Mouse (Mus musculus): Measurements from ENCODE around the gene Alcam.
A peak's percentile ranks its signal among the peaks of the same experiment; 100 is the strongest.

Gene Alcam

DNA sequence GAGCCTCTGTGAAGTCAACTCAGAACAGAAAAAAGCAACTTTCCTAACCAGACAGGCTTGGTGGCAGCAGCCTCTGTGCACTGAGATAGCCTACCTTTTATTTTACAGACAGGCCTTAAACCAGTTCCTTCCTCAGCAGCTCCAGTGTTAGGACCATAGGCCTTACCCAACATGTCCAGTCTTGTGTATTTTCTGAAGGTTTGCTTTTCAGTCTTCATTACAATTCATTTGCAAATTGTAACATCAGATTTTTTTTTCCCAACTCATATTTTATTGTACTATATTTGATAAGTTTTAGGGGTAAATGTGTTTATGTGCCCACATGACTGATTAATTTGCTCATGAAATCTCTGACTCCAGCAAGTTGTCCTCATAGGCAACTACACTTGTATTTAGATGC lies 14.3 kb downstream of the Alcam start:
- no peak for DNase-seq

DNA sequence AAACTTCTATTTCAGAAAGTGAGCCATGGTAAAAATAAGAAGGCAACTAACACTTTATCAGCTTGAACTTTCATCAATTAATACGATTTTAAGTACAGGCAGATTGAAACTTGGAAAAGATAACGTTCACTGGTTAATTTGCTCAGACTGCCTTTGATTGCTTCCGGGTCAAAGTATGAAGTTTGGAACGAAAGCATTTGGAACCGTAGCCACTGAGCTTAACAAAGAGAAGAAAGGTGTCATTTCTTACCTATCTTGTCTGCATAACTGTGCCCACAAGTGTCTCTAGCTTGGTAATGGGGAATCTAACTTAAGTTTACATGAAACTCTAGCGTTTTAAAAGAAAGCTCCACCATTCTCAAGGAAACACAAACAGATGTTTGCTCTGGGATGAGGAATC lies 14.9 kb downstream of the Alcam start:
- no peak for DNase-seq

DNA sequence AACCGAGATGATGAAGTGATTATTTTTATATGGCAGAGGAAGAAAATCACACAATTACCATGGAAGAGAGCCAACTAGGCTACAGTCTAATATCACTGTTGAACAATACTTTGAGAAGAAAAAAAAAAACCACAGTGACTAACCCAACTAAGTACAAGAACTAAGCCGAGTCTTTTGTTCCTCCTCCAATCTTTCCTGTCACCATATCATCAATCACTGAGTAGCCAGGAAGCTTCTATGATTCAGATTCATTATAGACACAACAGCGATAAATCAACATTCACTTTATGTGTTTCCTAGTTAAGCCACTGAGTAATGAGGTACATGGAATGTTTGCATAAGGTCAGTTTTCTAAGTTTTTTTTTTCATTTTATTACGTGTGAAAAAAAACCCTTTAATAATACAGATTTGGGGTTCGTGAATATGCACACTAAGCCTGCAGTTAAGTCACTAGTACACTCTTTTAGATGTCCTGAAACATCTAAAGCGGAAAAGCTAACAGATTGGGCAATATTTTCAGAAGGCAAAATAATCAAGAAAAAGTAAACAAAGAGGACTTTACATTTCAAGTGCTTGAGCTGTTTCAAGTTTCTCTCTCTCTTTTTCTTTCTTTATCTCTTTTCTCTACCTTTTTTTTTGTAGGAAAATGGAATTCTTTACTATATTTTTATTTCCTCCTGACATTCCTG lies 15.5 kb downstream of the Alcam start:
- DNase-seq: no peak

DNA sequence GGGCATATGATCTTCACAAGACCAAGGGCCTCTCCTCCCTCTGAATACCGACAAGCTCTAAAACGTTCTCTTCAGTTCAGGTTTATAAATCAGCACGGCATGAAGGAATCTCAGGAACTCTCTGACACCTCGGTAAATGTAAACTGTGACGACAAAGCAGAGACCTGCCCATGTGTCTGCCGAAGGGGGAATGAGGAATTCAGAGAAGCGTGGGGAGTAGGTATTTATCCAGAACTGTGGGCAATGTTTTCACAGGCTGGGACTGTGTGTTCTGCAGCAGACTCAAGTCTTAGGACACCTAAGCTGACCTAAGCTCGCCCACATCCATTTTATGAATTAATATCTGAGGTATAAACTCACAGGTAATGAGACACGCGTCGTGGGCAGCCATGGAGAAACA lies 20.7 kb downstream of the Alcam start:
- no peak for DNase-seq

DNA sequence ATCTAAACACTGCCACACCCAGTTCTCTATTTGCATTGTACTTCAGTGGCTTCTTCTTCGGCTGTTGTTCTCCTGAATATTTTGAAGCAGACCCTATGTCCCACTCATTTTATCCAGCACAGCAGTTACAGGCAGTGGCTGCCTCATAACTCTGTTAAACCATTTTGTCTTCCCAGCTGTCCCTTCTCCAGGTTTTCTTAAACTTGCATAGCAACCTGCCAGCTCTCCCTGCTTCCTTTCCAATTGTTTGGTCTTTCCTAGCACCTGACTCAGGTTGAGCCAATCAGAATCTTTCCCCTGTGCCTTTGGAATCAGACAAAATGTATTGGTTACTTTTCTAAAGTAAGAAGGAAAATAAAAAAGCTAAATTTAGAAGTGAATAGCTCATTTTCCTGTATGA lies 21.8 kb downstream of the Alcam start:
- no peak for DNase-seq

DNA sequence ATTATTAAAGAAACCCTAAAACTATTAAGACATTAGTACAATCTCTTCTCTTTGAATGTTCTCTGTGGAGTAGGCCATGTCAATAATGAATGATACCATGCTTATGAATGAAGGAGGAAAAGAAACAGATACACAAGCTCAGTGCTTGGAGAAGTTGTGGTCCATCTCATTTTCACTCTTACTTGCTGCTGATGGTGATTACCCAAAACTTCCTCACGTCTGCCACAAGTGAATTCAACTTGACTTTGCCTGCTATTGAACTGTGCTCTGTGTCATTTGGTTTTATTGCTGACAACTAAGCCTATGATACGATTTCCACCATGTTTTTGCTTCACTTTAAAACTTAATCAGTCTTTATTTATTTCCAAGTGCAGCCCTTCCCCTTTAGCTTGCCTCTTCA lies 22.3 kb downstream of the Alcam start:
- no peak for DNase-seq

DNA sequence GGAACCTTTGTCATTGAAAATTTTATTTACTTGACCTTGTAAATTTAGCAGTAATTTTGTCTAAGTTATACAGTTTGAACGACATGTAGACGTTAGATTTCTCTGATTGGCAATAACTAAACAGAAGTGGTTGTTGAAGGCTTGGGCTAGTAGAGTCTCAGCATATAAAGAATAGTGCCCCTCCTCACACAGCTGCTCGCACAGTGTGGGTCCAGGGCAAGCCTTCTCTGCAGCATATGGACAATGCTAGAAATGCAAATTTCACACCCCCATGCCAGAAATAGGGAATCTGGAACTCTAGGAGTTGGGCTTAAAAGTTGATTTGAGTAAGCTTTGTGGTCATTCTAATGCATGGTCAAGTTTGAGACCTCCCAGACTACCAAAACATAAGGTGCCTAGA lies 23.8 kb downstream of the Alcam start:
- DNase-seq: peak; percentile 27

DNA sequence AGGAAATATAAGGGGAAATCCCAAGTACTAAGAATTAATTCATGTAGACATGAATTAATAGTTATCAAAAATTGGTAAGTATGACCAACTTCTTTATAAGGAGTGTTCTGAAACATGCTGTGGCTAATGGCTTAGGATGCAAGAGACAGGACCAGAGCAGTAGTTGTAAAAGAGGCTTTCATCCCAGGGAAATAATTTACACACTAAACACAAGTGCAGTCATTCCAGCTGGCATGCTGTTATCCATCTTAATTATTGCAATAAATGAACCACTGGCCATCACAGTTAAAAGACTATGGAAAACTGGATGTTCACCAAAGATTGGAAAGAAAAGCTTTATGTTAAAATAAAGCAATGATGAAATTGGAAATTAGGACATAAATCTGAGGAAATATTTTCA lies 24.2 kb downstream of the Alcam start:
- DNase-seq: no peak

DNA sequence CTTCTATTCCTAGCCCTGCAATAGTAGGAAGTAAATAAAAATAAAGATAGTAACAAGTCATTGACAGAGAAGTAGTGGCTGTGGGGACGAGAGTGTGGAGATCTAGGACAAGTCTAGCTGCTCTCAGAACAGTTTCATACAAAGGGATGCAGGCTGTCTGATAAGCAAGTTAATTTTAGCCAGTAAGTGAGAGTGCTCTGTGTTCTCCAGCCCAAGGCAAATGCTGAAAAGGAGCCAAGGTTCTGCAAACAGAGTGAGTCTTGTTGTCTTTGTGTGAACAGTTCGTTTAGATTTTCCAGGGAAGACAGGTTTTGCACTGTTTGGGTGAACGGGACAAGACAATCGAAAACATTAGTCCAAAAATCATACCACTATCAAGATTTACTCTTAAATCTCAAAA lies 25.4 kb downstream of the Alcam start:
- DNase-seq: peak; percentile 93

DNA sequence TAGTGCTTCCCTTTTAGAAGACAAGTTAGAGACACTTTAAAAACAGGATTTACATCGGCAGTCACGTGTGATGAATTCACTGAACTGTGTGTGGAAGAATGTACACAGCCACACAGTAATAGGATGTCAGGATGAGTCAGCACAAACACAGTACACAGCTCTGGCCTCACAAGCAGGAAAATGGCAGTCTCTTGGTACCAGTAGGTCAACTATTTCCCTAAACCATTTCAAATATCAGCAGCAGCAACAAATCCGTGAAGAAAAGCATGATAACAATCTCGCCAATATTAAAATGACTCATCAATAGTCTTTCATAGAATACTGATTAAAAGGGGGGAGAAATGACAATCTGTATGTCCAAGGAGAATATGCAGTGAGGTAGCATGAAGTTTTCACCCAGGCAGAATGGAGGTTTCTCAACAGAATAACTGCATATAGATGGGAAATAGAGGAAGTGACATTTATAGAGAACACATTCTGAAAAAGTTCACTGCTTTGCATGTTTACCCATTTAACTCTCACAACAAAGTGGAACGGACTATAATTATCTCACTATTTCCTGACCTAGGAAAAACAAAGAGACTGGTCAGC lies 35.2 kb downstream of the Alcam start:
- no peak for DNase-seq

DNA sequence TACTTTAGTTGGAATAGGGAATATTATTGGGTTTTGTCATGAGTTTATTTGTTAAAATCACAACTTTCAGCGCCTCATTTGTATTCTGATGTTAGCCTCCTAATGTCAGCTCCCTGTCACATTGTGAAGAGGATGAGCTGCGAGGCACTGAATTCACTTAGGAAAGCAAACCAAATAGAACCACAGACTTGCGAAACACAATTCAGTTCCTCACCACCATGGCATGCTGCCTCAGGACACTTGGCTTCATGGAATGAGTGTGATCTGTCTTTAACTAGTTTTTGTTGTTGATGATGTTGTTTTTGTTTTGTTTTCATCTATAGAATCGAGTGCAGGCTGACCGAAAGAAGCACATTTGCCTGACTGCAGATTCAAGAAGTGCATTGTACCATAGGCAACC lies 35.9 kb downstream of the Alcam start:
- no peak for DNase-seq

DNA sequence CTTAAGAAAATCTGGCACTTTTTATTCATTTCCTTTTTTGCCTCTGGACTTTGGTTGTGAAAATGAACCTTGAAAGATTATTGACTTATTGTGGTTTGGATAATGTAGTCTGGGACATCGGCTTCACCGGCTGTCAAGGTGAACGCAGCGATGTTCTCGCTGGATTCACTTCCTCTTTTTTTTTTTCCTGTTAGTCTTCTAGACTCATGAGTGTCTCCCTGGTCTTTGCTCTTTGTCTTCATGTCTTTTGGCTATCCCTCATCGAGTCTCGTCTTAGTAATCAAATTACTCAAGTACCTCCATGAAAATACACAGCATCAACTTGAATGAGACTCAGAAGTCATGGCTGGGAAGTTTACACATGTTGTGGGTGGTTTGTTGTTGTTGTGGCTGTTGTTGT lies 36.7 kb downstream of the Alcam start:
- DNase-seq: no peak

DNA sequence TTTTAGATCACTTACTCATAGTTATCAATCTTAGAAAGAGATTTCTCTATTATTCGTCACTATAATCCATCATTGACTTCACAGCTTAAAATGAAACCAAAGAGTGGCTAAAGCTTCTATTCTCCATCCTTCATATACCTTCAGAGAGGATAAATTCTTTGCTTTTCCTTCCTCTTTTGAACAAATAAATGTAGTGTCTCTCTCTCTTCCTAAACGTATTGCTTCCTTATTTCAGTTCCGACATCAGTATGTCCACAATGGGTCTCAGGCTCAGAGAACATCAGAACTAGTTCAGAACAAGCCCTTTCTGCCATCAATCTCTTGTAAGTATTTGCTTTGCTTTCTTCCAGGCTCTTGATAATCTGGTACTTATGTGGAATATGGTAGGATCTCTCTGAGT lies 40.2 kb downstream of the Alcam start:
- no peak for DNase-seq

DNA sequence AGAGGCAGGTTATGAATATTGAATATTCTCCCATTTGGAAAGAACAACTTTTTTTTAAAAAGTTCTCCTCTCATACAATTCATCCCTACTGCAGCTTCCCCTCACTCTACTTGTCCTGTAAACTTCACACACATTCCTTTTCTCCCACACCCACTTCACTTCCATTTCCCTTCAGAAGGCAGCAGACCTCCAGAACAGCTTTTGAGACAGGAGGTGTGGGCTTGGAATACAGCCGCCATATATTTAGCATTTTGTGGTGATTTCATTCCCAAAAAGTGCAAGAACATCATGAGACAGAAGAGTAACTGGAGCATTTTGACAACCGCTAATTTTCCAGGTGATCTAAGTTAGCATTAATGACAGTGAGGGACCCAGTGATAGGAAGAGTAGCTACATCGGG lies 47.8 kb downstream of the Alcam start:
- no peak for DNase-seq

DNA sequence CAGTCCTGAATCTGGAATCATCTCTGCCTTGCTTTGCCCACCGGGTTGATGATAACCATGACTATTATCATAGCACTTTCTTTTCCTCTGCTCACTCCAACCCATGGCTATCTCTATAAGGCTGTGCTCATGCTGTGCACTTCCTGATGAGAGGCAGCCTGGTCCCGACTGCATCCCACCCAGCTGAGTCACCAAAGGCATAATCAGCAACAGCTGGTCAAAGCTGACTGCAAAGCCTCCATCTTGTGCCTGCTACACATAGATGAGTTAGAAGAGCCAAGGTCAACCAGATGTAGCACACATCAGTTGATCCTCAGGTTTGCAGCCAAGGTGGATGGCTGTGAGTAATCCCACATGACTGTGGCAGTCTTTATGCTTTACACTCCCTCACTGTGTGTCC lies 48.6 kb downstream of the Alcam start:
- peak; percentile 87 for DNase-seq

DNA sequence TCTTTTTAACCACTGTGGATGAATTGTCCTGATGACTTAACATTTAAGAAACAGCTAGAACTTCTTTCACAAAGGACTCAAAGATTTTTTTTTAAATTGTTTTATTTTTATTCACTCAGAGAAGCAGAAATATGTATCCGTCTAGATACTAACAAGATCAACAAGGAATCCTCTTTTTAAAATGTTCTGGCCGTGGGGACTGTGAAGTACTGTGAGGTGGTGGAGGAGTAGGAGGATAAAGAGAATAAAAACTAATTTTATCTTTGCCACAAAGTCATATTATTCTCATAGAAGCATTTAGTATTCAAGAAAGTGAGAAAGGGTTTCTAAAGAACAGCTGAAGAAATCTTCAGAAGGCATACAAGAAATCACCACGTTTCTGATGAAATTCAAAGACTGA lies 54.8 kb downstream of the Alcam start:
- no peak for DNase-seq

DNA sequence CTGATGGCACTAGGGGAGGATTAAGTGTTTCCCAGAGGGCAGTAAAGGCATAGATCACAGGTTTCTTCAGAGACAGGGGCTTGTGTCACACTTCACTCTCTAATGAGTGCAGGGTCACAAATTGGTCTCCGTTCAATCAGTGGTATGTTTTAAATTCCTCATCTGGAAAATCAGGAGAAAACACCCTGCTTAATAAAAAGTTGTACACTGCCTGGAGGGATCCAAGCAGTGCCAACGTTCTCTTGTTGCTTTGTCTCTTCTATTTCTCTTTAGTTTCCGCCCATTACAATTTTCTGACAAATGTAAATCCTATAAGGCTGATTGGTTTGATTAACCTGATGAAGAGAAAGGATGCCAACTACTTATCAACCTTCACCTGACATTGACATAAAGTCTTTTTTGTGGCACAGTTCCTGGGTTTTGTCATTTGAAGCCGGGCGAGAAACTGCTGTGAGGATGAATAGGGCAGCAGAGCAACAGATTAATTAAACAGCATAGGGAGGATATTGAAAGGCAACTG lies 67.0 kb downstream of the Alcam start:
- DNase-seq: no peak

DNA sequence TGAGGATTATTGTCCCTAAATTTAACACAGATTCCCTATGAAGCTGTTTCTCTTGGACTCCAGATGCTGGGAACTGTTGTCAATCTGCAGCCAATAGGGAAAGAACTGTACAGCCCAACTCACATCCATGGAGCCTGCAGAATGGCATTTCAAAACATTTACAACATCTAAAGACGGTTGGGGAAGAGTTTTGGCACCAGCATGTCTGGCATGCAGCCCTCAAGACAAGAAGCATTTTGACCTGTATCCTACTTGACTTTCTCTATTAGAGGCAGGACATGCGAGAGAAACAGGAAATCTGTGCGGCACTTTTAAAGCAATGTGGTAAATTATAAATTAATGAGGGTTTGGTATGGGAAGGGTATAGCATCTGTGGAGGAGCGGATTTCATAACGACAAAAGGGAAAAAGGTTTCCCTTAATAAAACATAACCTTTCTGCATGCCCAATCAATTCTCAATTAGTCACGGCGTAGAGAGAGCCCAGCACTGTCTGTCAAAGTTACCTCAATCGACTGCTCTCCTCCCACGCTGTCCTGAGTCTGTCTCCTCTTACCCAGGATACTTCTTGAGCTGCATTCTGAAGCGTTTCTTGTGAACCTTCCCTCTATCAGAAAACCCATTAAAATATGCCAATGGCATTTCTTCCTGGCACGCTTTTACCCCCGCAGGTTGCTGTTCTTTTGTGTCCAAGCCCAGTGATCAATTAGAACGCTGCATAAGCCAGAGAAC lies 70.3 kb downstream of the Alcam start:
- DNase-seq: no peak

DNA sequence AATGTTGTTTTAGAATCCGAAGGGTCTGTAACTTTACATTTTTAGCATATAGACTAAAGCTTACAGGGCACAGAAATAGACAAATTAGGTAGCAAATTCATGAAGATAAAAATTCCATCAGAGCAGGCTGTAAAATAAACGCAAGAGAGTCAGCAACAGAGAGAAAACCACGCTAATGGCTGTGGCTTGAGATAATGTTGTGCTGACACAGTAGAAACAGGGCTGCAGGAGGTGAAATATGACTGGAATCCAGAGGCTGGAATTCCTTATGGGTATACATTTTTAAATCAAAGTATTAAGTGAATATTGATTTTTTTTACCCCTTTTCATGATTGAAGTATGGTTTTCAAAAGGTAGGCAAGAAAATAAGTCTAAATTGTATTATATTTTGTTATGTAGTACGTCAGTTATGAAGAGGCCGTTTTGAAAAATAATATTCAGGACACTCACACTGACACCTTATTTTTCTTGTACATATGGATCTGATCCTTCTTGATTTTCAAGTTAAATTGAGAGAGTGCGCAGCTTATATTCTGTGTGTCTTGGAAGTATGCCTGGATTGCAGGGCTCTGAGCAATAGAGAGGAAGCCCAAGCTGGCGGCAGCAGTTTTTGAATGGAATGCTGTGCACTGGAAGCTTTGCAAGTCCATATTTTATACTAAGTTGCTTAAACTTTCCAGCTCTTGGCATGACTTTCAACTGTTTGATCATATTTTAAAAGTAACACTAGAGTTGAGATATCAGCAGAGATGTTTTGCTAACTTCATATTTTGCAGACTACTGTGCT lies 74.9 kb downstream of the Alcam start:
- DNase-seq: no peak

DNA sequence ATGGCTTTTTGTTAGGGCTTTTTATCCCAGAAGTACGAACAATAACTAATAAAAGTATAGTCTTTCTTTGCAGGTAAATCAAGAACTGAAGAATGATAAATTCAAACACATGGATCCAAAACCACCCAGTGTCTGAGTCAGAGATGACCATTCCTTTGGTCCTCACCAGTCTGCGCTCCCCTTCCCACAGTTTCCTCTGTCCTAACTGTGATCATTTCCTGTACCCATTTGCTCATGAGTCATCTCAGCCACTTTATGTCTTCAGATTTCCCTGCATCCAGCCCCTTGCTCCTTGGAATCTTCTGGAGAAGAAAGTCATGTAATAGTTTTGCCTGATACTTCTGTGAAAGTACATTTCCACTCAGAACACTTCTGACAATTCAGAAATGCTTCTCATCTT lies 77.0 kb downstream of the Alcam start:
- peak; percentile 16 for DNase-seq

DNA sequence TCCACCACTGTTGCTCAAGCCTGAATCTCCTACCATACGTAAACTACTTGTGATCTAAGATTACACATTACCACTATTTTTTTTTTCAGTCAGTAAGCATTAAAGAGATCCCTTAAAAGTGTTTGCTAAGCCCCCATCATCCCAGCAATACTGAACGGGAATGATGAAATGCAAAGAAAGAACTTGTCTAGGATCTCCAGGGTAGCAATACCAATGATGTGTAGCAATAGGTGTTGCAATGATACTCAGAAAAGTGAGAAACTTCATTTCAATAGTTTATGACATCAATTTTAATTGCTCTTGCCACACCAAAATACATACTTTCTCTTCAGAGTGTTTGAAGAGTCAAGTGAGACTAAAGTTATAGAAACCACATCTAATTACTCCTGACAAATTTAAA lies 81.9 kb downstream of the Alcam start:
- no peak for DNase-seq

DNA sequence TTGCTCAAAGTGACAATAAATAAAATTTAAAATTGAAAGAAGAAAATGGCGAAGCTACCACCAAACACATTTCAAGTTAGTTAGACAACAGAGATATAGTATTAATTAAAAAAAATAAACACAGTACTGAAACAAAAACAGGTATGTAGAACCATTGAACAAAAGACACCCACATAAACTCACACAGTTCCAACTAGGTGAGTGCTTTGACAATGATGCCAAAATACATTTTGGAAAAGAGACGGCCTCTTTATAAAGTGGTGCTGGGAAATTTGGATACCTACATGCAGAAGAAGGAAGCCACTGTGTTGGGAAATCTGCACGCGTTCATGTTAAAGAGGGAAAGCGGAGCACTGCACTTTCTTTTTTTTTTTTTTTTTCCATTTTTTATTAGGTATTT lies 85.4 kb downstream of the Alcam start:
- DNase-seq: no peak

DNA sequence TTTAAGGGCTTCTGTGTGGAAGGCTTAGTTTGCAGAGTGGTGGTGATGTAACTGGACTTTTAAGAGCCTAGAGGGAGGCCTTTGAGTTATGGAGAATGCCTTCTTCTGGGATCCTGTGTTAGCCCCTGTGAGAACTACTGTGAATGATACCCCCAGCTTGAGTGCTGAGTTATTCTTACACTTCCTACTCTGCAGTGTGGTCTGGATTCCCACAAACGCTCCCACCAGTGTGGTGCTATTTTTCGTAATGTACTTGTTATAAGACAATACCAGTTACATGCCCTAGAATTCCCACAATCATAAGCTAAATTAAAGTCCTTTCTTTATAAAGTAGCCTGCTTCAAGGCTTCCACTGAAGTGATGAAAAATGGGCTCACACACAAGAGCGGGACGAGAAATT lies 87.0 kb downstream of the Alcam start:
- peak; percentile 18 for DNase-seq

Data from heart, adult 11 months (tissue).